Mouse (Mus musculus): Measurements from ENCODE around the gene Srcin1.

DNA sequence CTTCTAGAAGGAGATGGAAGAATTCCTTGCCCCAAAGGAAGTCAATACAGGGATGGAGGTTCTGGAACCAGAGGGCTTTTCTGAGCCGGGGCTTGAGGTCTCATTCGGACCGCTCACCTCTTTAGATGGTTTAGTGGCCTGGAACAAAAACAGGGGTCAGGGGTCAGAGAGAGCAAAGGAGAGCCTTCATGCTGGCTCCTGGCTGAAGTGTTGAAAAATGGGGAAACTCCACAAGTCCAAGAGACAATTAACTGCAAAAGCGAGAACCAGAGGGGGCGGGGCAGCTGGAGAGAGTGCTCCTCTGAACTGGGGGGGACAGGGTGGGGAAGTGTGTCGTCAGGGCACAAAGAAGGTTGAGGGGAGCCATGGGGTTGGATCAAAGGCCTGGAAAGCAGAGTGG is 63.5 kb downstream of the Srcin1 start:
- no peak for TF ChIP-seq POLR2A (IDR thresholded peaks at IDR 0.05; ENCODE audit: control insufficient read depth, extremely low read depth, insufficient read depth, low read length, poor library complexity)
- no peak for TF ChIP-seq CTCF (IDR thresholded peaks at IDR 0.05; ENCODE audit: borderline replicate concordance, control insufficient read depth, extremely low read depth, insufficient read depth, low read length, poor library complexity)
